In genomic region chr5:91709494-91710286, GRCm38 (mm10) we compare ENCODE assay signal across 28 mouse cellular contexts.
A peak's percentile ranks its signal among the peaks of the same experiment; 100 is the strongest.
DNase-seq lines count a peak whose midpoint lies in the region; ATAC-seq and TF ChIP-seq lines count a peak whose summit lies in the region.
"Had no signal": no experiment of that assay in that cellular context is flagged by ENCODE, and none has a peak within 500 bp of the region (broad histone marks: within the 10 kb centered on the region; RNA-seq: fewer than 3 reads in every experiment).

No protein-coding gene starts in this region.

- no peak overlapping the region for H3K9ac ChIP-seq in heart, embryonic 12.5 days
- H3K9ac ChIP-seq in kidney, embryonic 16.5 days (replicated peaks; ENCODE audit: low read length): no peak overlapping the region
- H3K9ac ChIP-seq in midbrain, embryonic 16.5 days (ENCODE audit: low read depth, low read length): no peak overlapping the region
- H3K9ac ChIP-seq: embryonic facial prominence, embryonic 13.5 days; hindbrain, embryonic 13.5 days; liver, embryonic 15.5 days; lung, embryonic 14.5 days had no signal

- no peak for TF ChIP-seq POLR2A in cortical plate, adult 2 months (IDR thresholded peaks at IDR 0.05; ENCODE audit: extremely low read depth, insufficient read depth, low read length)

- no peak for DNase-seq in heart, postnatal 4 days
- DNase-seq in kidney, adult 8-10 months: no peak
- peak; percentile 41 for DNase-seq in brain, adult 2 months (ENCODE audit: low read depth, low spot score)
- no peak for DNase-seq in gastrocnemius, adult 18-20 months (ENCODE audit: low spot score)
- DNase-seq: adrenal gland, adult 2 months; adrenal gland, postnatal 36 days; B cell, adult 2 months; cerebellum, adult 8-10 months; cerebellum, postnatal 25 days; gastrocnemius, adult 2 months; gastrocnemius, postnatal 36 days; heart, adult 18-20 months; heart, postnatal 36 days; kidney, adult 11 months; kidney, postnatal 4 days; lung, embryonic 14.5 days; lung, postnatal 14 days; midbrain, embryonic 14.5 days; right cerebral cortex, postnatal 25 days had no signal

- H3K4me2 ChIP-seq in heart, embryonic 12.5 days: no peak overlapping the region
- H3K4me2 ChIP-seq in kidney, embryonic 16.5 days (replicated peaks; ENCODE audit: low read depth, low read length): no peak overlapping the region
- no peak overlapping the region for H3K4me2 ChIP-seq in midbrain, embryonic 16.5 days (ENCODE audit: low read length)
- H3K4me2 ChIP-seq: embryonic facial prominence, embryonic 13.5 days; hindbrain, embryonic 13.5 days; liver, embryonic 15.5 days; lung, embryonic 14.5 days had no signal

- 78% methylated on average over 1 of the region's 1 CpGs for WGBS in heart, embryonic 12.5 days
- WGBS in kidney, embryonic 16.5 days: 67% methylated on average over 1 of the region's 1 CpGs
- 83% methylated on average over 1 of the region's 1 CpGs for WGBS in midbrain, embryonic 16.5 days

- no peaks in the 10 kb centered on the region for H3K27me3 ChIP-seq in heart, embryonic 12.5 days (replicated peaks)
- no peaks in the 10 kb centered on the region for H3K27me3 ChIP-seq in kidney, embryonic 16.5 days (ENCODE audit: insufficient read depth, low read length)
- H3K27me3 ChIP-seq in midbrain, embryonic 16.5 days (ENCODE audit: control insufficient read depth, insufficient read depth, low read depth, low read length): no peaks in the 10 kb centered on the region
- H3K27me3 ChIP-seq: hindbrain, embryonic 13.5 days; liver, embryonic 15.5 days had no signal

- H3K4me1 ChIP-seq in heart, embryonic 12.5 days (replicated peaks): peaks cover 12% of the 10 kb centered on the region
- H3K4me1 ChIP-seq in kidney, embryonic 16.5 days (ENCODE audit: insufficient read depth, low read length): no peaks in the 10 kb centered on the region
- peaks cover 6% of the 10 kb centered on the region for H3K4me1 ChIP-seq in cortical plate, adult 2 months (ENCODE audit: control insufficient read depth, insufficient read depth, low read length)
- no peaks in the 10 kb centered on the region for H3K4me1 ChIP-seq in midbrain, embryonic 16.5 days (ENCODE audit: control insufficient read depth, insufficient read depth, low read length)
- H3K4me1 ChIP-seq: hindbrain, embryonic 13.5 days; liver, embryonic 15.5 days had no signal

- H3K9me3 ChIP-seq in heart, embryonic 12.5 days (replicated peaks): no peaks in the 10 kb centered on the region
- H3K9me3 ChIP-seq in kidney, embryonic 16.5 days (ENCODE audit: low read length): no peaks in the 10 kb centered on the region
- no peaks in the 10 kb centered on the region for H3K9me3 ChIP-seq in midbrain, embryonic 16.5 days (replicated peaks; ENCODE audit: control insufficient read depth, low read length, poor library complexity, severe bottlenecking)
- H3K9me3 ChIP-seq: embryonic facial prominence, embryonic 13.5 days; hindbrain, embryonic 13.5 days; liver, embryonic 15.5 days had no signal

- no peaks in the 10 kb centered on the region for H3K36me3 ChIP-seq in heart, embryonic 12.5 days
- no peaks in the 10 kb centered on the region for H3K36me3 ChIP-seq in kidney, embryonic 16.5 days (ENCODE audit: insufficient read depth, low read length)
- no peaks in the 10 kb centered on the region for H3K36me3 ChIP-seq in midbrain, embryonic 16.5 days (ENCODE audit: control insufficient read depth, insufficient read depth, low read length)
- H3K36me3 ChIP-seq: embryonic facial prominence, embryonic 13.5 days; hindbrain, embryonic 13.5 days; liver, embryonic 15.5 days had no signal

- H3K27ac ChIP-seq in heart, embryonic 12.5 days (ENCODE audit: poor library complexity, severe bottlenecking): 0 out of 2 replicates have a peak overlapping the region, but pooled peaks have one; percentile 12
- no peak overlapping the region for H3K27ac ChIP-seq in kidney, embryonic 16.5 days (ENCODE audit: low read length)
- H3K27ac ChIP-seq in cortical plate, adult 2 months (ENCODE audit: insufficient read depth, low read length): peak overlapping the region; percentile 13; the same call in 1 of the 2 replicates
- no peak overlapping the region for H3K27ac ChIP-seq in midbrain, embryonic 16.5 days (ENCODE audit: low read length)
- H3K27ac ChIP-seq: embryonic facial prominence, embryonic 13.5 days; gastrocnemius, adult 2 months; hindbrain, embryonic 13.5 days; liver, embryonic 15.5 days had no signal

- H3K4me3 ChIP-seq in heart, embryonic 12.5 days: no peak overlapping the region
- no peak overlapping the region for H3K4me3 ChIP-seq in kidney, embryonic 16.5 days (ENCODE audit: low read length)
- no peak overlapping the region for H3K4me3 ChIP-seq in cortical plate, adult 2 months (ENCODE audit: insufficient read depth, low read length)
- no peak overlapping the region for H3K4me3 ChIP-seq in midbrain, embryonic 16.5 days (ENCODE audit: low read depth, low read length)
- H3K4me3 ChIP-seq: embryonic facial prominence, embryonic 13.5 days; erythroblast, embryonic 14.5 days; gastrocnemius, adult 2 months; hindbrain, embryonic 13.5 days; liver, embryonic 15.5 days had no signal

- ATAC-seq in heart, embryonic 12.5 days (ENCODE audit: insufficient number of reproducible peaks, low FRiP score): no peak
- ATAC-seq in kidney, embryonic 16.5 days (ENCODE audit: low FRiP score, low TSS enrichment): peak; percentile 23; the same call in 1 of the 2 replicates
- ATAC-seq in midbrain, embryonic 16.5 days: no peak
- ATAC-seq: forebrain, embryonic 16.5 days had no signal

- no peak for TF ChIP-seq CTCF in cortical plate, adult 2 months (IDR thresholded peaks at IDR 0.05; ENCODE audit: extremely low read depth, insufficient read depth, low read length)

Comparison
In these comparisons a context has a peak if more than half of its experiments do, and no peak if none do; other contexts are left out.
1. H3K27ac ChIP-seq: peak in heart, embryonic 12.5 days (single experiment) and cortical plate, adult 2 months (single experiment); none in kidney, embryonic 16.5 days (single experiment) and midbrain, embryonic 16.5 days (single experiment).